Mouse (Mus musculus): ENCODE results near the gene Trank1. TPM values are rescaled to one million over a fixed set of nuclear protein-coding genes. Genes with fewer than 3 reads are reported as not detected.

Gene Trank1
- total RNA-seq, 2 experiments from 2014 or later: not detected

- no peak for ATAC-seq (replicated peaks; ENCODE audit: low FRiP score, poor library complexity, severe bottlenecking)
Observed at GRCm38 (mm10) chr9:111296433-111296832, 15.1 kb upstream of the Trank1 start.

GRCm38 (mm10) chr9:111298606-111299005 lies 12.9 kb upstream of the Trank1 start:
- no peak for ATAC-seq (replicated peaks; ENCODE audit: low FRiP score, poor library complexity, severe bottlenecking)

- no peak for ATAC-seq (replicated peaks; ENCODE audit: low FRiP score, poor library complexity, severe bottlenecking)
Observed at GRCm38 (mm10) chr9:111302196-111302831, 9.2 kb upstream of the Trank1 start.

- no peak for ATAC-seq (replicated peaks; ENCODE audit: low FRiP score, poor library complexity, severe bottlenecking)
Observed at GRCm38 (mm10) chr9:111304036-111304435, 7.5 kb upstream of the Trank1 start.

- no peak for ATAC-seq (replicated peaks; ENCODE audit: low FRiP score, poor library complexity, severe bottlenecking)
Observed at GRCm38 (mm10) chr9:111306142-111306541, 5.4 kb upstream of the Trank1 start.

GRCm38 (mm10) chr9:111311843-111312441 lies 403 bp downstream of the Trank1 start:
- no peak for ATAC-seq (replicated peaks; ENCODE audit: low FRiP score, poor library complexity, severe bottlenecking)

GRCm38 (mm10) chr9:111312442-111313141 lies 1.1 kb downstream of the Trank1 start:
- no peak for ATAC-seq (replicated peaks; ENCODE audit: low FRiP score, poor library complexity, severe bottlenecking)

GRCm38 (mm10) chr9:111313299-111313698 lies 1.8 kb downstream of the Trank1 start:
- ATAC-seq (replicated peaks; ENCODE audit: low FRiP score, poor library complexity, severe bottlenecking): no peak

- no peak for ATAC-seq (replicated peaks; ENCODE audit: low FRiP score, poor library complexity, severe bottlenecking)
Observed at GRCm38 (mm10) chr9:111313793-111314192, 2.3 kb downstream of the Trank1 start.

- ATAC-seq (replicated peaks; ENCODE audit: low FRiP score, poor library complexity, severe bottlenecking): no peak
Observed at GRCm38 (mm10) chr9:111314219-111314618, 2.7 kb downstream of the Trank1 start.

GRCm38 (mm10) chr9:111320912-111321311 lies 9.4 kb downstream of the Trank1 start:
- ATAC-seq (replicated peaks; ENCODE audit: low FRiP score, poor library complexity, severe bottlenecking): no peak

GRCm38 (mm10) chr9:111324881-111325280 lies 13.3 kb downstream of the Trank1 start:
- ATAC-seq (replicated peaks; ENCODE audit: low FRiP score, poor library complexity, severe bottlenecking): no peak

- ATAC-seq (replicated peaks; ENCODE audit: low FRiP score, poor library complexity, severe bottlenecking): no peak
Observed at GRCm38 (mm10) chr9:111329881-111330280, 18.3 kb downstream of the Trank1 start.

GRCm38 (mm10) chr9:111333790-111334189 lies 22.3 kb downstream of the Trank1 start:
- no peak for ATAC-seq (replicated peaks; ENCODE audit: low FRiP score, poor library complexity, severe bottlenecking)

- ATAC-seq (replicated peaks; ENCODE audit: low FRiP score, poor library complexity, severe bottlenecking): no peak
Observed at GRCm38 (mm10) chr9:111334555-111335164, 23.1 kb downstream of the Trank1 start.

- ATAC-seq (replicated peaks; ENCODE audit: low FRiP score, poor library complexity, severe bottlenecking): no peak
Observed at GRCm38 (mm10) chr9:111351233-111351632, 39.7 kb downstream of the Trank1 start.

GRCm38 (mm10) chr9:111351641-111352040 lies 40.1 kb downstream of the Trank1 start:
- ATAC-seq (replicated peaks; ENCODE audit: low FRiP score, poor library complexity, severe bottlenecking): no peak

GRCm38 (mm10) chr9:111352646-111353045 lies 41.1 kb downstream of the Trank1 start:
- ATAC-seq (replicated peaks; ENCODE audit: low FRiP score, poor library complexity, severe bottlenecking): no peak

- ATAC-seq (replicated peaks; ENCODE audit: low FRiP score, poor library complexity, severe bottlenecking): no peak
Observed at GRCm38 (mm10) chr9:111355041-111355440, 43.5 kb downstream of the Trank1 start.

GRCm38 (mm10) chr9:111356386-111356785 lies 44.8 kb downstream of the Trank1 start:
- no peak for ATAC-seq (replicated peaks; ENCODE audit: low FRiP score, poor library complexity, severe bottlenecking)

GRCm38 (mm10) chr9:111363656-111364055 lies 52.1 kb downstream of the Trank1 start:
- no peak for ATAC-seq (replicated peaks; ENCODE audit: low FRiP score, poor library complexity, severe bottlenecking)
